Mouse (Mus musculus): ENCODE data around the gene Ypel3.

Gene Ypel3

GRCm38 (mm10) chr7:126808703-126809455, 32.1 kb downstream of the Ypel3 start:
- CTCF ChIA-PET = no interaction called here

- CTCF ChIA-PET = interaction anchor here (1.0 kb wide), 1 partner anchor 12 kb away, joined by 3 read pairs; the partner anchor contains the start of gene Fam57b
Measured at GRCm38 (mm10) chr7:126809723-126810369, 33.1 kb downstream of the Ypel3 start.

GRCm38 (mm10) chr7:126815726-126816222, 39.0 kb downstream of the Ypel3 start:
- CTCF ChIA-PET = no interaction called here

DNA sequence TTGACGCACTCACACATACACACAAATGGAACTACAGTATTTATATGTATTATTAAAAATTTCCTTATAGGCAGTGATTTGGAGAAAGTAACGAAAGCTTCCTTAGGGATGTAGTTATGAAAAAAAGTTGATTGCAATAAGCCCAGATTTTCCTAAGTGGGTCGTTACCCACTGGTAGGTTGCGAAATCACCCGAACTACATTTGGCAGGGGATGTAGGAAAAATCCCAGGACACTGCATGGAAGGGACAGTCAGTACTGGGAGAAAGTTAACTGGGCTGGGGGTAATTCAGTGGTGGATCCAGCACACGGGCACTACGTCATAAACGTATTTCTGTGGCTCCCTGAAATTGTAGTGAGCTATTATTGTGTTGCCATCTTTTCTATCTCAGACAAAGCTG, 39.7 kb downstream of the Ypel3 start:
- CTCF ChIA-PET = no interaction called here

DNA sequence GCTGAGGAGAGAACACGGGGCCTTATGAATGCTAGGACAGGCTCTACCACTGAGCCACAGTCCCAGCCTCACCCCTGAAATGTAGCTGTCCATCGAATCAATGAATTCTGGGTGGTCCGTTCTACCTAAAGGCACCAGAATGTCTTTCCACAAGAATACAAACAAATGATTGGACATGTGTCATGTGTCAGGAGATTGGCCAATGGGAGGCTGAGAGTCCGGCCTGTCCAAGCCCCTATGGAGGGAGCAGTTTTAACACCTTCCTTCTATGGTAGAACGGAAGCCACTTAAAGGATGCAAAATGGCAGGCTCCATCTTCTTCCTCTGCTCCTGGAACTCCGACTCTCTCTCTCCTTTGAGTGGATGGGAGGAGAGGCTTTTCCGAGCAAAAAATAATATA, 40.8 kb downstream of the Ypel3 start:
- CTCF ChIA-PET = no interaction called here

DNA sequence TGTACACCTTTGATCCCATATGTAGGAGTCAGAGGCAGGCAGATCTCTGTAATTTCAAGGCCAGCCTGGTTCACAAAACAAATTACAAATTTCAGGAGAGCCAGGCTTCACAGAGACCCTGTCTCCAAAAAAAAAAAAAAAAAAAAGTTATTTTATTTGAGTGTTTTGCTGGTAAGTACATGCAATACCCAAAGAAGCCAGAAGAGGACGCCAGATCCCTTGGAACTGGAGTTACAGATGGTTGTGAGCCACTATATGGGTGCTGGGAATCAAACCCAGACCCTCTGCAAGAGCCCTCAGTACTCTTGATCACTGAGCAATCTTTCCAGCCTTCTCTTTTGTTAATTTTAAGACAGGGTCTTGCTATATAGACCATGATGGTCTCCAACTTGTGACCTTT, 42.1 kb downstream of the Ypel3 start:
- CTCF ChIA-PET = no interaction called here

GRCm38 (mm10) chr7:126821835-126822511, 45.2 kb downstream of the Ypel3 start:
- CTCF ChIA-PET = no interaction called here

DNA sequence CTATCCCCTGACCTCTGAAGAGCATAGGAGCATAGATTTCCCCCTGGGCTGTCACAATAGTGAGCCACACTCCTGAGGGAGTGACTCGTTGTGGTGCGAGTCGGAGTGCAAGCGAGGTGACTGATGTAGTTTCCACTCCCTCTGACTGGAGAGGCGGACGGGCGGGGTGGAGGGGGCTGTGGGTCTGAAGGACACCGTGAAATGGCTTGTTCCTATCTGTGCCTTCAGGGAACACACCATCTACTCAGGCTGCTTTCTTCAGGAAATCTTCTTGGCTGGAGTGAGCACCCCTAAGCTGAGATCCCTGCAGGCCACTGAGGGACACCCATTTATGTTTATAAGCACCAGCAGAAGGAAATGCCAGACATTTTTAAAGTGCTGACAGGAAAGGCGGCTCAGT, 46.0 kb downstream of the Ypel3 start:
- CTCF ChIA-PET = interaction anchor here (0.7 kb wide), 1 partner anchor 42 kb away, joined by 3 read pairs; no protein-coding TSS in a partner anchor

- CTCF ChIA-PET = interaction anchor here (0.6 to 0.7 kb wide), 3 partner anchors 43 to 180 kb away, joined by 3 to 4 read pairs (median 3); no protein-coding TSS in a partner anchor
Measured at GRCm38 (mm10) chr7:126823202-126823711, 46.5 kb downstream of the Ypel3 start.

DNA sequence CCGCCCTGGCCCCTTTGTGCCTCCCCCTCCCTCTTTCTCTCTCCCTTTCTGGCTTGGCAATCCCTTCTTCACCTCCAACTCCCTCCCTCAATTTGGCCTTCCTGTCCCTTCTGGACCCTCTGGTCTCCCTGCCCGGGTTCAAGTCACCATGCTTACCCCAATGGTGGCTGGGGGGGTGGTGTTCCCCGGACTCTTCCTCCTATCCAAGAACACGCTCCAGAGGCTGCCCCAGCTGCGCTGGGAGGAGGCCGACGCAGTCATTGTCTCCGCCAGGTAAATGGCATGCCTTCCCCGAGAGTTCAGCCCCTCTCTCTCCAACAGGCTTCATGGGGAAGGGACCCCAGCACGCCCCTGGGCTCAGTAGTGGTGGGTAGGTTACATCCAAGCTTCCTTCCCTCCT, 47.2 kb downstream of the Ypel3 start:
- CTCF ChIA-PET = interaction anchor here (0.6 kb wide), 1 partner anchor 38 kb away, joined by 4 read pairs; the partner anchor contains the start of gene Ino80e

DNA sequence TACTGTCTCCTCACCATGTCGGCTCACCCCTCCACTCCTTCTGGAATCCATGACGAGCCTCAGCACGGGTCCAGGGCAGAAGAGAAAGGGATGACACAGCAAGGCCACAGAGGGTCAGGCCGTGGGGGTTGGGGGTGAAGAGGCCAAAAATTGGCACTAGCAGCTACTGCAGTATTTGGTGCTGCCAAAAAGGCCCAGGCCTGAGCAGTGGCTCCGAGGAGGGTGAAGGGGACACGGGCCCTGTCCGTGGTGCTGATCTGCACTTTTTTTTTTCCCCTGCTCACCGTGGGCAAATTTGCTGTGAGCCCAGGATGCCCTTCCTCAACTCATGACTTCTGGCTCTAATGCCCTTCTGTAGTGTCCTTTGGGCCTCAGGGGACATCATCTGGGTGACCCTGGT, 48.6 kb downstream of the Ypel3 start:
- CTCF ChIA-PET = interaction anchor here (0.5 kb wide), 1 partner anchor 134 kb away, joined by 5 read pairs; no protein-coding TSS in a partner anchor

- CTCF ChIA-PET = interaction anchor here (0.5 kb wide), 1 partner anchor 133 kb away, joined by 5 read pairs; no protein-coding TSS in a partner anchor
Measured at GRCm38 (mm10) chr7:126825952-126826351, 49.2 kb downstream of the Ypel3 start.

Data from spleen, embryonic (tissue).